Mouse (Mus musculus): ENCODE data around the gene Tmem43.

Gene Tmem43

DNA sequence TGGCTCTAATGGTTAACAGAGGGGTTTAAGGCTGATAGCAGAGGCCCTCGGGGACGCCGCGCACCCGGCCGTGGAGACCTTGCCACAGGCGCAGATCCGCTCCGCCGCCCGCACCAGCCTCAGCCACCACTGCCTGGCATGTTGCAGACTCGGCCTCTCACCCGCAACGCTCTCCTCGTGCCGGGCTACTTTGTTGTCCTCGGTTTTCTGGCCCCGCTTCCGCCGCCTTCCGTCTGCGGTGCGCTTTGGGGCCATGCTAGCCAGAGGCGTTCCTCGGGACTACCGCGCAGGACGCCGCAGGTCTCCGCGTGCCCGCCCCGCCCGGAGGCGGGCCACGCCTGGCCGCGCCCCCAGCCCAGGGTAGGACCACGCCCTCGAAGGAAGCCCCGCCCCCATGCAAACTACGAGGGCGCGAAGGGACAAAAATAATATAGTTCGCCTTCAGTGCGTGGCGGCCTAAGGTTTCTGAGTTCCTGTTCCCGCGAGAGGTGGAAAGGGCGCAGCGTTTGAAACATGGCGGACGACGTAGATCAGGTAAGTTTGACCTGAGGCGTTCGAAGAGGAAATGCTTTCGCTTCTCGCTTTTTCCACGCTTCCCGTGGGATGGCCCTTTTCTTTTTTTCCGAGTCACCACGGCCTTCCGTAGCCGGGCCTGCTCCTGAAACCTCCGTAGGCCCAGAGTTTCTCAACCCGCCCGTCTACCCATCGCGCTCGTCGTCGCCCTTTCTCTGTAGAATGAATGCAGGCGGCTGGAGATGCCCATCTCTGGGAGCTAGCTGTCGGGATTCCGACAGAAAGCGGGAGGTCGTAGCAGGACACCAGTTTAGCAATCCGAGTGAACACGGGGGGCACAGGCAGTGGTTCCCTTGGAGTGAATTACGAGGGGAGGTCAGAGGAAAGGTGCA, 42.3 kb downstream of the Tmem43 start, which contains the start of the genes Xpc and Lsm3:
Gene Xpc, minus strand, starts transcription at position 344 of the 905 bp plus-strand sequence.
Gene Lsm3, plus strand, starts transcription at position 384 of the 905 bp plus-strand sequence.
- ChIA-PET POLR2A (interaction anchor here in 3 of 4 experiments (0.7 to 3.6 kb wide), 14 partner anchors 10 to 369 kb away, joined by 3 to 17 read pairs (median 6); no protein-coding TSS in a partner anchor), CTCF (no interaction called here)

- ChIA-PET CTCF (interaction anchor here in 3 of 4 experiments (0.6 to 2.6 kb wide), 4 partner anchors 9 to 10 kb away, joined by 3 to 9 read pairs (median 5); no protein-coding TSS in a partner anchor), POLR2A (interaction anchor here in 2 of 4 experiments (1.1 to 3.6 kb wide), 4 partner anchors 7 to 9 kb away, joined by 3 to 17 read pairs (median 12); no protein-coding TSS in a partner anchor)
Observed at GRCm38 (mm10) chr6:91518454-91519020, 45.0 kb downstream of the Tmem43 start.

DNA sequence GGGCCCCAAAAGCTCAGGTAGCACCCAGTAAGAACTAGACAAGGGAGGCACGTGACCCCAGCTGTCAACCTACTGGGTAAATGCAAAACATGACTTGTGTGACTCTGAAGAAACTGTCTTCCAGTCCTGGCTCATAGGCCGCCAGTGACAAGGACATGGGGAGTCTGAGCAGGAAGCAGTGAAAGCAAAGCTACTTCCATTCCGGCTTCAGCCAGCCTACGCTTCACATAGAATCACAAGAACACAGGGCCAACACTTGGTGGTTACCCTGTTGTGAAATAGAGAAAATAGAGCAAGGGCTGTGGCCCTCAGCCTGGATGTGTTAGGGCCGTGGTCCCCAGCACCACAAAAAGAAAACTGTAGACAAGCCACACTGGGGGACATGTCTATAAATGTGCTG, 49.3 kb downstream of the Tmem43 start:
- CTCF ChIA-PET: interaction anchor here in 3 of 4 experiments (0.6 to 2.0 kb wide), 3 partner anchors 14 to 342 kb away, joined by 3 to 7 read pairs (median 6); no protein-coding TSS in a partner anchor
- POLR2A ChIA-PET: interaction anchor here in 2 of 4 experiments (0.5 to 2.5 kb wide), 7 partner anchors 9 to 208 kb away, joined by 3 to 9 read pairs (median 5); partner anchors contain the start of genes Chchd4 (in 1 of the 2) and Tmem43 (in 1 of the 2)

- ChIA-PET POLR2A (interaction anchor here in 1 of 4 experiments (0.8 to 2.5 kb wide), 4 partner anchors 7 to 239 kb away, joined by 3 to 10 read pairs (median 6); partner anchors contain the start of genes Lsm3 and Xpc), CTCF (interaction anchor here in 1 of 4 experiments (0.6 to 0.9 kb wide), 2 partner anchors 13 to 744 kb away, joined by 3 to 6 read pairs; no protein-coding TSS in a partner anchor)
Observed at GRCm38 (mm10) chr6:91525544-91525943, 52.0 kb downstream of the Tmem43 start.

- ChIA-PET POLR2A (interaction anchor here in 3 of 4 experiments (0.9 to 1.9 kb wide), 23 partner anchors 9 to 325 kb away, joined by 3 to 17 read pairs (median 3); partner anchors contain the start of genes Lsm3 (in 2 of the 3), Xpc (in 2 of the 3) and Slc6a6 (in 1 of the 3)), CTCF (interaction anchor here (0.5 to 2.6 kb wide), 52 partner anchors 9 to 742 kb away, joined by 3 to 19 read pairs (median 3); no protein-coding TSS in a partner anchor)
Observed at GRCm38 (mm10) chr6:91527227-91527860, 53.8 kb downstream of the Tmem43 start.

DNA sequence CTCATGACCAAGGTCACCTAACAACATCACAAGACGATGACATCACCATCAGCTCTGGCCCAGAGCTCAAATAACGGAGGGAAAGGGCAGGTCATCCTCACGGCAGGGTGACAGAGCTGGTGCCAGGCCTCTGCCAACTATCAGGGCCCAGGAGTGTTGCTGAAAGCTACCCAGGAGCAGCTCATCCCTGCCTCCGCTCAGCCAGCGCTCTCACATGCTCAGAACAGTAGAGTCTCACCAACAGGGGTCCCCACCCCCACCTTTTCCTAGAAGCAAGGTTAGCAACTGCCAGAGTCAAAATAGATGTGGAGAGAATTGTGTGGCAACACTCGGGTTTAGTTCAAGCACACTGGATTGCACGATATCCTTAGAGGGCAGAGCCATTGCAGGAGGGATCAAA, 54.8 kb downstream of the Tmem43 start:
- CTCF ChIA-PET: interaction anchor here (0.6 to 2.6 kb wide), 21 partner anchors 9 to 741 kb away, joined by 3 to 19 read pairs (median 4); no protein-coding TSS in a partner anchor
- POLR2A ChIA-PET: interaction anchor here in 3 of 4 experiments (1.0 to 1.9 kb wide), 11 partner anchors 10 to 324 kb away, joined by 3 to 17 read pairs (median 3); partner anchors contain the start of genes Lsm3 (in 1 of the 3) and Xpc (in 1 of the 3)

- CTCF ChIA-PET: interaction anchor here in 1 of 4 experiments (0.8 kb wide), 1 partner anchor 47 kb away, joined by 3 read pairs; no protein-coding TSS in a partner anchor
Observed at GRCm38 (mm10) chr6:91530673-91531072, 57.2 kb downstream of the Tmem43 start.

DNA sequence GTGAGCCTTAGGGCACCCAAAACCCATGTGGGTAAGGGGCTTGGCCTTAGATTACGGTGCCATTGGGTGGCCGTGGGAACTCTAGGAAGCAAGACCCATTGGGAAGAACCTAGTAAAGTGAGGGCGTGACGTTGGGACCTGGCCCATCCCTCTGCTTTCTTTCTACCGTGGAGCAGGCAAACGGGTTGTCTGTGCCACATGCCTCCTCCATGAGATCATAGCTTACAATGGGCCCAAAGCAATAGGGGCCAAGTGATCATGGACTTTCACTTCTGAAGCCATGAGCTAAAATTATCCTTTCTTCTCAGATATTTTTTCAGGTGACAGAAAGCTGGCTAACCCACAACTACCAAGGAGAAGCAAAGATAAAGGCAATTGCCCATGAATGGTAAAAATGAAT, 57.8 kb downstream of the Tmem43 start:
- ChIA-PET POLR2A (interaction anchor here in 1 of 4 experiments (1.1 to 1.7 kb wide), 2 partner anchors 8 to 10 kb away, joined by 3 to 4 read pairs; no protein-coding TSS in a partner anchor), CTCF (no interaction called here)

More at GRCm38 (mm10) chr6:91530673-91531072, 57.2 kb downstream of the Tmem43 start:
- POLR2A ChIA-PET: interaction anchor here in 1 of 4 experiments (1.1 kb wide), 1 partner anchor 7 kb away, joined by 3 read pairs; no protein-coding TSS in a partner anchor

- CTCF ChIA-PET: interaction anchor here in 3 of 4 experiments (0.6 to 1.5 kb wide), 6 partner anchors 24 to 534 kb away, joined by 3 to 5 read pairs (median 3); no protein-coding TSS in a partner anchor
Observed at GRCm38 (mm10) chr6:91532661-91533060, 59.2 kb downstream of the Tmem43 start.

DNA sequence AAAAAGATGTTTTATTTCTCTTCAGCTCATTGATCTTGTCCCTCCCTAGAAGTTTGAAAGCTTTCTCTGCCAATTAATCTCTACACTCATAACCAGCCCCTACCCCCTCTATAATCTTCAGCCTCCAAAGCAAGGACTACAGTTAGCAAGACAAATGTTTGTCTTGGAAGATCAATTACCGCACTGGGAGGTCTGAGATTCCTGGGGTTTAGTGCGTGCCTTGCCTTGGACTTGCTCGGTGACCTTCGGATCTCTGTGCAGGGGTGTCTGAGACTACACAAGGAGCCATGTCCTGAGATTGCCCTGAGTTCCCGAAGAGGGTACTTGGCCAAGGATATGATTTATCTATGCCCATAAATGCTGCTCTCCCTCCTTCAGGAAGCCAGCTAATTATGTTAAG, 59.9 kb downstream of the Tmem43 start:
- ChIA-PET POLR2A (interaction anchor here in 2 of 4 experiments (0.6 to 2.2 kb wide), 5 partner anchors 9 to 243 kb away, joined by 3 to 9 read pairs (median 6); no protein-coding TSS in a partner anchor), CTCF (interaction anchor here in 3 of 4 experiments (0.7 to 1.5 kb wide), 3 partner anchors 198 to 533 kb away, joined by 4 to 5 read pairs (median 4); no protein-coding TSS in a partner anchor)

More at GRCm38 (mm10) chr6:91532661-91533060, 59.2 kb downstream of the Tmem43 start:
- POLR2A ChIA-PET: interaction anchor here in 3 of 4 experiments (0.6 to 2.2 kb wide), 9 partner anchors 8 to 243 kb away, joined by 3 to 9 read pairs (median 3); no protein-coding TSS in a partner anchor

GRCm38 (mm10) chr6:91533771-91534170, 60.3 kb downstream of the Tmem43 start:
- ChIA-PET POLR2A (interaction anchor here in 1 of 4 experiments (2.2 kb wide), 1 partner anchor 10 kb away, joined by 9 read pairs; no protein-coding TSS in a partner anchor), CTCF (interaction anchor here in 2 of 4 experiments (0.7 to 1.5 kb wide), 2 partner anchors 197 to 368 kb away, joined by 4 read pairs; no protein-coding TSS in a partner anchor)

- POLR2A ChIA-PET: no interaction called here
Observed at GRCm38 (mm10) chr6:91534268-91534667, 60.8 kb downstream of the Tmem43 start.

GRCm38 (mm10) chr6:91535231-91535630, 61.7 kb downstream of the Tmem43 start:
- CTCF ChIA-PET: no interaction called here
- POLR2A ChIA-PET: interaction anchor here in 2 of 4 experiments (0.6 to 1.6 kb wide), 3 partner anchors 8 to 342 kb away, joined by 3 to 4 read pairs (median 3); partner anchors contain the start of gene Ccdc174 (in 1 of the 2)

More at GRCm38 (mm10) chr6:91534268-91534667, 60.8 kb downstream of the Tmem43 start:
- CTCF ChIA-PET: no interaction called here

- POLR2A ChIA-PET: interaction anchor here in 3 of 4 experiments (0.6 to 1.6 kb wide), 4 partner anchors 9 to 1142 kb away, joined by 3 to 4 read pairs (median 3); partner anchors contain the start of gene Ccdc174 (in 1 of the 3)
- CTCF ChIA-PET: interaction anchor here in 1 of 4 experiments (0.8 kb wide), 1 partner anchor 9 kb away, joined by 3 read pairs; no protein-coding TSS in a partner anchor
Observed at GRCm38 (mm10) chr6:91536047-91536765, 62.7 kb downstream of the Tmem43 start.

All from embryonic stem cell, embryonic (primary cell).